Mouse (Mus musculus) MEL (cell line): ENCODE measurements around the gene St7. TPM values are rescaled to one million over a fixed set of nuclear protein-coding genes. Genes with fewer than 3 reads are reported as not detected.

ENCODE experiments used
- DNase-seq: peaks from one replicate; pipeline ENCODE4 v3.0.0; 2011; ENCODE audit warnings: low read depth, low spot score
- H3K27ac ChIP-seq: 2 replicates; pipeline ENCODE4 v1.5.1; 2012; ENCODE audit warnings: low read depth, mild to moderate bottlenecking, control low read depth, low read length, moderate library complexity; ENCODE audit not compliant: control insufficient read depth
- H3K27me3 ChIP-seq, 2 experiments: fragments of 150-350 bp in 1 of 2; sonication (generic) in 1 of 2; 2 replicates each; pipeline ENCODE4 v1.6.1; 2012; ENCODE audit warnings: low read length in 2 of 2, mild to moderate bottlenecking in 2 of 2, improper control_type of control experiment in 1 of 2, moderate library complexity in 1 of 2; ENCODE audit not compliant: insufficient read depth in 2 of 2, control insufficient read depth in 1 of 2
- H3K36me3 ChIP-seq, 2 experiments: 2 replicates each; pipeline ENCODE4 v1.6.1; 2012 to 2014; ENCODE audit warnings: low read length in 2 of 2, improper control_type of control experiment in 1 of 2, inconsistent platforms in 1 of 2, mild to moderate bottlenecking in 1 of 2; ENCODE audit not compliant: insufficient read depth in 2 of 2, control insufficient read depth in 1 of 2
- H3K4me1 ChIP-seq, 2 experiments: fragments of 150-350 bp in 1 of 2; sonication (generic) in 1 of 2; 2 replicates each; pipeline ENCODE4 v1.6.1; 2012; ENCODE audit warnings: low read length in 2 of 2, improper control_type of control experiment in 1 of 2, mild to moderate bottlenecking in 1 of 2; ENCODE audit not compliant: insufficient read depth in 2 of 2, control insufficient read depth in 1 of 2
- H3K4me3 ChIP-seq, 2 experiments: fragments of 150-350 bp in 1 of 2; sonication (generic) in 1 of 2; 2 replicates each; pipeline ENCODE4 v1.5.1; 2012; ENCODE audit warnings: low read depth in 2 of 2, low read length in 2 of 2, mild to moderate bottlenecking in 2 of 2, moderate library complexity in 2 of 2, control low read depth in 1 of 2, improper control_type of control experiment in 1 of 2; ENCODE audit not compliant: control insufficient read depth in 1 of 2, insufficient read depth in 1 of 2
- H3K79me2 ChIP-seq: 2 replicates; pipeline ENCODE4 v1.6.1; 2012; ENCODE audit warnings: mild to moderate bottlenecking, low read length, moderate library complexity; ENCODE audit not compliant: control insufficient read depth, poor library complexity, insufficient read depth
- H3K9ac ChIP-seq: 2 replicates; pipeline ENCODE4 v1.6.1; 2012; ENCODE audit warnings: low read depth, mild to moderate bottlenecking, control low read depth, low read length, moderate library complexity; ENCODE audit not compliant: control insufficient read depth, poor library complexity, severe bottlenecking
- H3K9me3 ChIP-seq: fragments of 150-350 bp; sonication (generic); replicated peaks from 2 replicates; pipeline ENCODE4 v1.6.1; 2012; ENCODE audit warnings: mild to moderate bottlenecking, low read length, improper control_type of control experiment, moderate library complexity; ENCODE audit not compliant: insufficient read depth
- CHD1 ChIP-seq: IDR thresholded peaks from 2 replicates; pipeline ENCODE4 v1.6.1; 2012; ENCODE audit warnings: low read depth, mild to moderate bottlenecking, inconsistent platforms, low read length, improper control_type of control experiment
- CTCF ChIP-seq, 3 experiments: IDR thresholded peaks in 2 of 3; conservative IDR thresholded peaks in 1 of 3; 2 replicates each; pipeline ENCODE4 v1.5.1; 2011 to 2012; ENCODE audit warnings: low read length in 3 of 3, low read depth in 2 of 3, mild to moderate bottlenecking in 2 of 3, improper control_type of control experiment in 1 of 3, inconsistent platforms in 1 of 3, mixed read lengths in 1 of 3, moderate library complexity in 1 of 3; ENCODE audit not compliant: control insufficient read depth in 1 of 3, insufficient read depth in 1 of 3, poor library complexity in 1 of 3, severe bottlenecking in 1 of 3
- EP300 ChIP-seq, 2 experiments: IDR thresholded peaks; 2 replicates each; pipeline ENCODE4 v1.6.1; 2011; ENCODE audit warnings: improper control_type of control experiment in 2 of 2, low read length in 2 of 2, low read depth in 1 of 2, mild to moderate bottlenecking in 1 of 2
- ETS1 ChIP-seq: IDR thresholded peaks from 2 replicates; pipeline ENCODE4 v1.6.1; 2012; ENCODE audit warnings: low read depth, mild to moderate bottlenecking, inconsistent platforms, low read length, improper control_type of control experiment, moderate library complexity
- GABPA ChIP-seq: IDR thresholded peaks from 2 replicates; pipeline ENCODE4 v1.6.1; 2012; ENCODE audit warnings: low read depth, mild to moderate bottlenecking, inconsistent platforms, low read length, improper control_type of control experiment, moderate library complexity
- JUND ChIP-seq: IDR thresholded peaks from 2 replicates; pipeline ENCODE4 v1.6.1; 2011; ENCODE audit warnings: low read depth, mild to moderate bottlenecking, improper control_type of control experiment, low read length
- MAX ChIP-seq: IDR thresholded peaks from 2 replicates; pipeline ENCODE4 v1.6.1; 2011; ENCODE audit warnings: low read length, improper control_type of control experiment
- MAZ ChIP-seq: IDR thresholded peaks from 2 replicates; pipeline ENCODE4 v1.6.1; 2012; ENCODE audit warnings: low read depth, mild to moderate bottlenecking, inconsistent platforms, low read length, improper control_type of control experiment
- MXI1 ChIP-seq: IDR thresholded peaks from 2 replicates; pipeline ENCODE4 v1.6.1; 2011; ENCODE audit warnings: mild to moderate bottlenecking, low read depth, low read length, improper control_type of control experiment
- MYB ChIP-seq: IDR thresholded peaks from 2 replicates; pipeline ENCODE4 v1.6.1; 2011; ENCODE audit warnings: mild to moderate bottlenecking, low read depth, low read length, improper control_type of control experiment
- MYC ChIP-seq: IDR thresholded peaks from 2 replicates; pipeline ENCODE4 v1.6.1; 2011; ENCODE audit warnings: low read depth, mild to moderate bottlenecking, low read length, improper control_type of control experiment, moderate library complexity
- POLR2AphosphoS5 ChIP-seq: IDR thresholded peaks from 2 replicates; pipeline ENCODE4 v1.6.1; 2012; ENCODE audit warnings: low read depth, borderline replicate concordance, mild to moderate bottlenecking, inconsistent platforms, low read length, moderate library complexity, mixed read lengths
- RAD21 ChIP-seq: IDR thresholded peaks from 2 replicates; pipeline ENCODE4 v1.6.1; 2011; ENCODE audit warnings: mild to moderate bottlenecking, low read depth, low read length, improper control_type of control experiment
- SIN3A ChIP-seq: IDR thresholded peaks from 2 replicates; pipeline ENCODE4 v1.6.1; 2012; ENCODE audit warnings: low read length, improper control_type of control experiment, inconsistent platforms
- SMC3 ChIP-seq: IDR thresholded peaks from 2 replicates; pipeline ENCODE4 v1.6.1; 2011; ENCODE audit warnings: low read depth, low read length, improper control_type of control experiment
- TAL1 ChIP-seq: IDR thresholded peaks from 2 replicates; pipeline ENCODE4 v1.6.1; 2012; ENCODE audit warnings: mild to moderate bottlenecking, inconsistent platforms, low read length, moderate library complexity, mixed read lengths
- TBP ChIP-seq: IDR thresholded peaks from 2 replicates; pipeline ENCODE4 v1.8.0; 2011; ENCODE audit warnings: low read depth, low read length, improper control_type of control experiment
- TCF12 ChIP-seq: IDR thresholded peaks from 2 replicates; pipeline ENCODE4 v1.6.1; 2014; ENCODE audit warnings: low read depth, mild to moderate bottlenecking, inconsistent platforms, low read length, improper control_type of control experiment, moderate library complexity
- UBTF ChIP-seq: IDR thresholded peaks from 2 replicates; pipeline ENCODE4 v1.6.1; 2012; ENCODE audit warnings: low read depth, mild to moderate bottlenecking, inconsistent platforms, low read length, improper control_type of control experiment, moderate library complexity, borderline replicate concordance; ENCODE audit not compliant: insufficient read depth
- USF2 ChIP-seq, 2 experiments: IDR thresholded peaks; 2 replicates each; pipeline ENCODE4 v1.6.1; 2011 to 2012; ENCODE audit warnings: improper control_type of control experiment in 2 of 2, low read length in 2 of 2, borderline replicate concordance in 1 of 2, inconsistent platforms in 1 of 2, low read depth in 1 of 2, mild to moderate bottlenecking in 1 of 2; ENCODE audit not compliant: insufficient read depth in 1 of 2
- ZMIZ1 ChIP-seq: IDR thresholded peaks from 2 replicates; pipeline ENCODE4 v1.6.1; 2012; ENCODE audit warnings: low read depth, mild to moderate bottlenecking, inconsistent platforms, low read length, improper control_type of control experiment, moderate library complexity
- ZNF384 ChIP-seq: IDR thresholded peaks from 2 replicates; pipeline ENCODE4 v1.6.1; 2012; ENCODE audit warnings: low read depth, mild to moderate bottlenecking, inconsistent platforms, low read length, improper control_type of control experiment
- polyA plus RNA-seq, 2 experiments: library from polyadenylated mRNA; stranded (reverse) in 1 of 2; unstranded in 1 of 2; fragments of >175 nt in 1 of 2; fragments of >200 nt in 1 of 2; gene quantifications; 2 replicates each; pipeline versions ENCODE4 v1.2.1 to v1.2.4; 2012; ENCODE audit warnings: low replicate concordance in 2 of 2, low read depth in 1 of 2; ENCODE audit not compliant: insufficient read length in 2 of 2, insufficient read depth in 1 of 2, missing spikeins in 1 of 2
- total RNA-seq: library from RNA; depleted of rRNA; stranded (reverse); fragments of 300-350 nt; gene quantifications from 2 replicates; pipeline ENCODE4 v1.2.3, GENCODE M21; 2012

The St7 gene
- total and polyA plus RNA-seq, 3 experiments, result 34.4 to 48.5 TPM; not detected in 1

DNA sequence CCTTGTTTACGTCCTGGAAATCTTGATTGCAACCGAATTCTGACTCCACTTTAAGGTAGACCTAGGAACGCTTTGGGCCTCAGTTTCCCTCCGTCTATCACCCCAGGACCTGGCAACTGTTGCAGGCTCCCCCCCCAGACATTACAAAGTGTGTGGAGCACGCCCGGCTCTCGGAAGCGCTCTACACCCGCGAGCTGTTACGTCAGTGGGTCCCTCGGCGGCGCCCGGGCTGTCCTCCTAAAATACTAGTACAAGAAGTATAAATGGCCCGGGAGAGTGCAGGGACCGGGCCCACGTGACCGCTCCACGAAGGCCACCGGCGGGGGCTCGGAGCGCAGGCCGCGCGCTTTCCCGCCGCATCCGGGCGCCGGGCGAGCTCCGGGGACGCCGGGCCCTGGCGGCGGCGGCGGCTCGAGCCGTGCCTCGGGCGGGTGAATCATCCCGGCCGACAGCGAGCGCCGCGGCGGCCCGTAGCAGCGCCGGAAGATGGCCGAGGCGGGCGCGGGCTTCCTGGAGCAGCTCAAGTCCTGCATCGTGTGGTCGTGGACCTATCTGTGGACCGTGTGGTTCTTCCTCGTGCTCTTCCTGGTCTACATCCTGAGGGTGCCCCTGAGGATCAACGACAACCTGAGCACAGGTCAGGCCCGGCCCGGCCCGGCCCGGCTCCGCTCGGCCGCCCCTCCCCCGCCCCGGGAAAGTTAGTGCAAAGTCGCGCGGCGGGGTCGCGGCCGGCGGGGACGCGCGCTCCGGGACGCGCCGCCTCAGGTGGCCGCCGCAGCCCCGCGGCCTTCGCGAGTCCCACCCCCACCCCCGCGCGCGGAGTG lies 1.2 kb downstream of the St7 start (continued):
- TF ChIP-seq ETS1 (no peak), MAZ (0 out of 2 replicates have a peak, but pooled peaks have one; percentile 29), TCF12 (no peak), TBP (no peak; the same call in 1 of the 2 replicates), MYB (no peak), MYC (peak; percentile 53; the same call in 1 of the 2 replicates)
- TF ChIP-seq, all 39 proteins: peak for 12

DNA sequence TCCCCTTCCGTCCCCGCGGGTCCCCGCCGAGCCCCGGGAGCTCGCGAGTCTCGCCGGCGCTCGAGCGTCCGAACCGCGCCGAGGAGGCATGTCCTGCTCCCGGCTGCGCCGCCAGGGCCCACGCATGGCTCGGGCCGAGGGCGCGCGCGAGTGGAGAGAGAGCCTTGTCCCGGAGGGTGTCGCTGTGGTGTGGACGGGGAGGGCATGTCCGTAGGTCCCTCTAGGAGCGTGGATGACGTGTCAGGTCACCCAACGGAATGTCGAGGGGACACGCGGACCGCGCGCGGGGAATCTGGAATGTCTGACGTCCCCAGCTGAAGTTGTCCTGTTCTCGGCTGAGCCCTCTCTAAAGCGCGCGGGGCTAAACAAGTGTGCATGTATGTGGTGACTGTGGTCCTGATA lies 1.8 kb downstream of the St7 start:
- Histone ChIP-seq H3K36me3 (peaks cover 0 to 14% of the 10 kb centered on the region in 2 experiments; a peak in 2 of 4 replicates), H3K4me3 (peak overlapping the region; percentile 62 to 81), H3K79me2 (peaks cover 42% of the 10 kb centered on the region), H3K27me3 (no peaks in the 10 kb centered on the region), H3K4me1 (peaks cover 4 to 13% of the 10 kb centered on the region in 2 experiments; a peak in 2 of 4 replicates), H3K9me3 (no peaks in the 10 kb centered on the region)
- 0 out of 4 replicates have a peak, but pooled peaks of 1 of the 2 experiments have one; percentile 10 for TF ChIP-seq EP300 (IDR thresholded peaks at IDR 0.05; ENCODE audit: low read depth in 1 of 2, low read length in 2 of 2)
- peak; percentile 43 for TF ChIP-seq MAX
- TF ChIP-seq MXI1, result peak; percentile 25; the same call in 1 of the 2 replicates
- 0 out of 2 replicates have a peak, but pooled peaks have one; percentile 25 for TF ChIP-seq POLR2AphosphoS5
- TF ChIP-seq CTCF (IDR thresholded peaks at IDR 0.05 in 2 of 3, conservative IDR thresholded peaks at IDR 0.05 in 1 of 3; ENCODE audit: control insufficient read depth in 1 of 3, insufficient read depth in 1 of 3, low read depth in 2 of 3, low read length in 3 of 3, poor library complexity in 1 of 3, severe bottlenecking in 1 of 3), result 0 out of 6 replicates have a peak, but pooled peaks of 1 of the 3 experiments have one; percentile 7
- TF ChIP-seq ZMIZ1, result peak; percentile 9; the same call in 1 of the 2 replicates
- no peak for TF ChIP-seq USF2 (IDR thresholded peaks at IDR 0.05; ENCODE audit: borderline replicate concordance in 1 of 2, insufficient read depth in 1 of 2, low read depth in 1 of 2, low read length in 2 of 2)
- TF ChIP-seq ZNF384, result no peak
- TF ChIP-seq, all 39 proteins: peak for 6
- peak; percentile 77 for DNase-seq
- peak overlapping the region; percentile 86 for H3K9ac ChIP-seq
- H3K27ac ChIP-seq, result peak overlapping the region; percentile 75

- no peak overlapping the region for H3K9ac ChIP-seq
- H3K4me3 ChIP-seq, result no peak overlapping the region
- peaks cover 0 to 14% of the 10 kb centered on the region in 2 experiments; a peak in 2 of 4 replicates for H3K36me3 ChIP-seq
- no peak for TF ChIP-seq UBTF
- TF ChIP-seq ZMIZ1, result no peak
- TF ChIP-seq MYC, result no peak
- peak; percentile 63; the same call in 1 of the 2 replicates for TF ChIP-seq JUND
- TF ChIP-seq TAL1, result no peak
- TF ChIP-seq RAD21, result peak; percentile 17
- TF ChIP-seq SMC3, result peak; percentile 46
- no peak for TF ChIP-seq GABPA
- TF ChIP-seq CTCF (IDR thresholded peaks at IDR 0.05 in 2 of 3, conservative IDR thresholded peaks at IDR 0.05 in 1 of 3; ENCODE audit: control insufficient read depth in 1 of 3, insufficient read depth in 1 of 3, low read depth in 2 of 3, low read length in 3 of 3, poor library complexity in 1 of 3, severe bottlenecking in 1 of 3), result peak; percentile 46 to 55 (median 54)
- no peak for TF ChIP-seq CHD1
- TF ChIP-seq SIN3A, result 0 out of 2 replicates have a peak, but pooled peaks have one; percentile 10
- TF ChIP-seq, all 39 proteins: peak for 5
- Histone ChIP-seq H3K9me3 (no peaks in the 10 kb centered on the region), H3K27me3 (no peaks in the 10 kb centered on the region), H3K4me1 (peaks cover 4 to 13% of the 10 kb centered on the region in 2 experiments; a peak in 2 of 4 replicates), H3K79me2 (peaks cover 53% of the 10 kb centered on the region), H3K27ac (no peak overlapping the region)
- peak; percentile 60 for DNase-seq
These were observed 3.6 kb downstream of the St7 start for GRCm38 (mm10) chr6:17696321-17696734.
